Mouse (Mus musculus) kidney, postnatal 0 days (tissue): ENCODE results near the gene Nr2e3. TPM values are rescaled to one million over a fixed set of nuclear protein-coding genes. Genes with fewer than 3 reads are reported as not detected.

Experiments
- ATAC-seq: fragments of 200-750 bp; cut with Nextera tagmentation; replicated peaks from 2 replicates; pipeline ENCODE4 v1.8.0; 2017; ENCODE audit warnings: low read depth, moderate number of reproducible peaks, moderate TSS enrichment, moderate library complexity; ENCODE audit not compliant: low FRiP score
- DNase-seq: peaks from one replicate; pipeline ENCODE4 v3.0.0-alpha.2; 2016; ENCODE audit warnings: low spot score
- H3K27ac ChIP-seq: fragments of 300-500 bp; sonication (generic); 2 replicates; pipeline ENCODE4 v1.5.1; 2014; ENCODE audit warnings: mild to moderate bottlenecking
- H3K27me3 ChIP-seq: fragments of 300-500 bp; sonication (generic); 2 replicates; pipeline ENCODE4 v1.6.1; 2014; ENCODE audit warnings: low read length, mixed read lengths; ENCODE audit not compliant: insufficient read depth
- H3K36me3 ChIP-seq: fragments of 300-500 bp; sonication (generic); 2 replicates; pipeline ENCODE4 v1.6.1; 2014; ENCODE audit warnings: low read length, mixed read lengths; ENCODE audit not compliant: insufficient read depth
- H3K4me1 ChIP-seq: fragments of 300-500 bp; sonication (generic); replicated peaks from 2 replicates; pipeline ENCODE4 v1.6.1; 2014; ENCODE audit warnings: antibody characterized with exemption, low read length, mixed read lengths; ENCODE audit not compliant: insufficient read depth
- H3K4me2 ChIP-seq: fragments of 300-500 bp; sonication (generic); 2 replicates; pipeline ENCODE4 v1.6.1; 2014; ENCODE audit warnings: mild to moderate bottlenecking, low read length, moderate library complexity, mixed read lengths
- H3K4me3 ChIP-seq: fragments of 300-500 bp; sonication (generic); replicated peaks from 2 replicates; pipeline ENCODE4 v1.5.1; 2014; ENCODE audit warnings: low read depth, low read length
- H3K9ac ChIP-seq: fragments of 300-500 bp; sonication (generic); 2 replicates; pipeline ENCODE4 v1.6.1; 2014; ENCODE audit warnings: low read depth, low read length
- H3K9me3 ChIP-seq: fragments of 300-500 bp; sonication (generic); replicated peaks from 2 replicates; pipeline ENCODE4 v1.6.1; 2016; ENCODE audit warnings: low read length, inconsistent platforms, mixed read lengths
- CTCF ChIP-seq: IDR thresholded peaks from 2 replicates; pipeline ENCODE4 v1.5.1; 2016; ENCODE audit warnings: antibody characterized with exemption, low read depth, mild to moderate bottlenecking, moderate library complexity
- WGBS: fragments of 180-500 bp; shearing (Covaris S2); extraction: QIAGEN DNeasy Blood & Tissue Kit; methylation state at CpG from one replicate; pipeline ENCODE4 v1.1.7; 2014; 5-methylcytosine and 5-hydroxymethylcytosine counted together
- polyA plus RNA-seq: library from polyadenylated mRNA; unstranded; fragments of >200 nt; fragmentation: Nextera tagmentation; extraction: Ambion mirVana; gene quantifications from 2 replicates; pipeline ENCODE4 v1.2.1, GENCODE M21; 2015

Nr2e3 gene
- polyA plus RNA-seq, 1 experiment from 2014 or later: not detected

- Histone ChIP-seq H3K4me3 (no peak overlapping the region), H3K27ac (no peak overlapping the region), H3K4me1 (no peaks in the 10 kb centered on the region), H3K9me3 (no peaks in the 10 kb centered on the region), H3K4me2 (no peak overlapping the region), H3K36me3 (0 out of 2 replicates have a peak, but pooled peaks cover 16% of the 10 kb centered on the region), H3K9ac (no peak overlapping the region), H3K27me3 (no peaks in the 10 kb centered on the region)
- ATAC-seq (no peak), DNase-seq (no peak)
- no peak for TF ChIP-seq CTCF
- WGBS: 87% methylated on average over 1 of the region's 1 CpGs
Observed at GRCm38 (mm10) chr9:59903382-59903781, 57.1 kb downstream of the Nr2e3 start.

Other genes starting within 250 kb of the Nr2e3 start
- gene Senp8, start 209.9 kb downstream of the Nr2e3 start, polyA plus RNA-seq: 8.6 and 9.2 TPM in 2 replicates
- 12.4 and 14.5 TPM in 2 replicates for gene Myo9a, start 209.8 kb downstream of the Nr2e3 start, polyA plus RNA-seq